Mouse (Mus musculus): ENCODE measurements around the gene Hmga2. TPM values are rescaled to one million over a fixed set of nuclear protein-coding genes. Genes with fewer than 3 reads are reported as not detected.
"Not testable (repeated sequence)": the region's sequence is repeated elsewhere in the genome, so short reads cannot be mapped to it uniquely, and the experiment has no call there.

Hmga2 gene
- polyA plus RNA-seq, 1 experiment from 2014 or later, result 0.43 TPM

GRCm38 (mm10) chr10:120344558-120345318, 131.5 kb downstream of the Hmga2 start:
- 83% methylated on average over 16 of the region's 16 CpGs for WGBS (ENCODE audit: insufficient replicate concordance)
- H3K4me1 ChIP-seq (ENCODE audit: insufficient read depth), result no peaks in the 10 kb centered on the region

GRCm38 (mm10) chr10:120339906-120340305, 136.4 kb downstream of the Hmga2 start:
- not testable (repeated sequence) for H3K36me3 ChIP-seq (replicated peaks; ENCODE audit: insufficient read depth, low read length); H3K27me3 ChIP-seq (ENCODE audit: insufficient read depth, low read length); DNase-seq; H3K9me3 ChIP-seq (ENCODE audit: low read length); H3K4me3 ChIP-seq (ENCODE audit: low read depth, low read length); H3K4me1 ChIP-seq (ENCODE audit: insufficient read depth); H3K9ac ChIP-seq (replicated peaks); H3K4me2 ChIP-seq (ENCODE audit: low read depth, low read length); ATAC-seq; H3K27ac ChIP-seq (ENCODE audit: low read depth)
- WGBS (ENCODE audit: insufficient replicate concordance), result 90% methylated on average over 2 of the region's 2 CpGs

More at GRCm38 (mm10) chr10:120344558-120345318, 131.5 kb downstream of the Hmga2 start:
- H3K36me3 ChIP-seq (replicated peaks; ENCODE audit: insufficient read depth, low read length), result no peaks in the 10 kb centered on the region
- ATAC-seq, result no peak
- no peak overlapping the region for H3K4me2 ChIP-seq (ENCODE audit: low read depth, low read length)
- H3K27ac ChIP-seq (ENCODE audit: low read depth), result no peak overlapping the region
- no peak for DNase-seq
- no peak overlapping the region for H3K9ac ChIP-seq (replicated peaks)
- TF ChIP-seq EP300 (IDR thresholded peaks at IDR 0.05; ENCODE audit: low read depth), result no peak
- no peaks in the 10 kb centered on the region for H3K27me3 ChIP-seq (ENCODE audit: insufficient read depth, low read length)
- no peaks in the 10 kb centered on the region for H3K9me3 ChIP-seq (ENCODE audit: low read length)
- H3K4me3 ChIP-seq (ENCODE audit: low read depth, low read length), result no peak overlapping the region

GRCm38 (mm10) chr10:120339324-120339723, 136.9 kb downstream of the Hmga2 start:
- WGBS (ENCODE audit: insufficient replicate concordance), result 85% methylated on average over 4 of the region's 4 CpGs
- DNase-seq, result no peak
- no peak overlapping the region for H3K9ac ChIP-seq (replicated peaks)
- no peak overlapping the region for H3K4me3 ChIP-seq (ENCODE audit: low read depth, low read length)
- H3K27ac ChIP-seq (ENCODE audit: low read depth), result no peak overlapping the region
- H3K4me2 ChIP-seq (ENCODE audit: low read depth, low read length), result no peak overlapping the region
- no peaks in the 10 kb centered on the region for H3K36me3 ChIP-seq (replicated peaks; ENCODE audit: insufficient read depth, low read length)
- no peaks in the 10 kb centered on the region for H3K4me1 ChIP-seq (ENCODE audit: insufficient read depth)
- H3K9me3 ChIP-seq (ENCODE audit: low read length), result no peaks in the 10 kb centered on the region
- H3K27me3 ChIP-seq (ENCODE audit: insufficient read depth, low read length), result no peaks in the 10 kb centered on the region
- TF ChIP-seq CTCF (IDR thresholded peaks at IDR 0.05; ENCODE audit: low read depth) (no peak), EP300 (IDR thresholded peaks at IDR 0.05; ENCODE audit: low read depth) (no peak)
- no peak for ATAC-seq

GRCm38 (mm10) chr10:120338841-120339240, 137.4 kb downstream of the Hmga2 start:
- no peaks in the 10 kb centered on the region for H3K4me1 ChIP-seq (ENCODE audit: insufficient read depth)

GRCm38 (mm10) chr10:120338431-120338830, 137.8 kb downstream of the Hmga2 start:
- H3K9me3 ChIP-seq (ENCODE audit: low read length), result not testable (repeated sequence)
- WGBS (ENCODE audit: insufficient replicate concordance), result 78% methylated on average over 1 of the region's 1 CpGs

More at GRCm38 (mm10) chr10:120338841-120339240, 137.4 kb downstream of the Hmga2 start:
- TF ChIP-seq EP300 (IDR thresholded peaks at IDR 0.05; ENCODE audit: low read depth) (no peak), CTCF (IDR thresholded peaks at IDR 0.05; ENCODE audit: low read depth) (no peak)
- Histone ChIP-seq H3K4me2 (ENCODE audit: low read depth, low read length) (no peak overlapping the region), H3K9me3 (ENCODE audit: low read length) (no peaks in the 10 kb centered on the region), H3K36me3 (replicated peaks; ENCODE audit: insufficient read depth, low read length) (no peaks in the 10 kb centered on the region), H3K27me3 (ENCODE audit: insufficient read depth, low read length) (no peaks in the 10 kb centered on the region), H3K4me3 (ENCODE audit: low read depth, low read length) (no peak overlapping the region), H3K27ac (ENCODE audit: low read depth) (no peak overlapping the region), H3K9ac (replicated peaks) (no peak overlapping the region)
- ATAC-seq (no peak), DNase-seq (no peak)
- 71% methylated on average over 5 of the region's 5 CpGs for WGBS (ENCODE audit: insufficient replicate concordance)

GRCm38 (mm10) chr10:120327946-120328345, 148.3 kb downstream of the Hmga2 start:
- H3K27ac ChIP-seq (ENCODE audit: low read depth), result no peak overlapping the region
- H3K36me3 ChIP-seq (replicated peaks; ENCODE audit: insufficient read depth, low read length), result no peaks in the 10 kb centered on the region
- no peak overlapping the region for H3K4me3 ChIP-seq (ENCODE audit: low read depth, low read length)
- no peaks in the 10 kb centered on the region for H3K27me3 ChIP-seq (ENCODE audit: insufficient read depth, low read length)
- H3K9ac ChIP-seq (replicated peaks), result no peak overlapping the region
- H3K4me1 ChIP-seq (ENCODE audit: insufficient read depth), result peaks cover 5% of the 10 kb centered on the region; the same call in 1 of the 2 replicates
- H3K4me2 ChIP-seq (ENCODE audit: low read depth, low read length), result no peak overlapping the region
- DNase-seq, result no peak
- no peak for ATAC-seq
- TF ChIP-seq CTCF (IDR thresholded peaks at IDR 0.05; ENCODE audit: low read depth) (no peak), EP300 (IDR thresholded peaks at IDR 0.05; ENCODE audit: low read depth) (no peak)
- WGBS (ENCODE audit: insufficient replicate concordance), result 86% methylated on average over 14 of the region's 14 CpGs
- H3K9me3 ChIP-seq (ENCODE audit: low read length), result no peaks in the 10 kb centered on the region

More at GRCm38 (mm10) chr10:120338431-120338830, 137.8 kb downstream of the Hmga2 start:
- H3K4me2 ChIP-seq (ENCODE audit: low read depth, low read length); ATAC-seq; H3K36me3 ChIP-seq (replicated peaks; ENCODE audit: insufficient read depth, low read length); H3K27me3 ChIP-seq (ENCODE audit: insufficient read depth, low read length); H3K27ac ChIP-seq (ENCODE audit: low read depth); H3K9ac ChIP-seq (replicated peaks); H3K4me1 ChIP-seq (ENCODE audit: insufficient read depth); DNase-seq; H3K4me3 ChIP-seq (ENCODE audit: low read depth, low read length): not testable (repeated sequence)
